Mouse (Mus musculus): ENCODE results near the gene Asb17. TPM values are rescaled to one million over a fixed set of nuclear protein-coding genes. Genes with fewer than 3 reads are reported as not detected.
A peak's percentile ranks its signal among the peaks of the same experiment; 100 is the strongest.
"Not testable (repeated sequence)": the region's sequence is repeated elsewhere in the genome, so short reads cannot be mapped to it uniquely, and the experiment has no call there.

The Asb17 gene
- polyA plus RNA-seq, 1 experiment from 2014 or later: 2.0 TPM

- Histone ChIP-seq H3K4me3 (no peak overlapping the region), H3K27ac (no peak overlapping the region), H3K27me3 (ENCODE audit: insufficient read depth, poor library complexity, severe bottlenecking) (peaks cover 14% of the 10 kb centered on the region), H3K36me3 (no peaks in the 10 kb centered on the region), H3K9me3 (no peaks in the 10 kb centered on the region), H3K4me1 (peaks cover 14% of the 10 kb centered on the region)
- DNase-seq (ENCODE audit: low spot score): peak; percentile 64
- 73% methylated on average over 3 of the region's 3 CpGs for WGBS
These were observed 7.7 kb upstream of the Asb17 start for GRCm38 (mm10) chr3:153836316-153836715.

DNA sequence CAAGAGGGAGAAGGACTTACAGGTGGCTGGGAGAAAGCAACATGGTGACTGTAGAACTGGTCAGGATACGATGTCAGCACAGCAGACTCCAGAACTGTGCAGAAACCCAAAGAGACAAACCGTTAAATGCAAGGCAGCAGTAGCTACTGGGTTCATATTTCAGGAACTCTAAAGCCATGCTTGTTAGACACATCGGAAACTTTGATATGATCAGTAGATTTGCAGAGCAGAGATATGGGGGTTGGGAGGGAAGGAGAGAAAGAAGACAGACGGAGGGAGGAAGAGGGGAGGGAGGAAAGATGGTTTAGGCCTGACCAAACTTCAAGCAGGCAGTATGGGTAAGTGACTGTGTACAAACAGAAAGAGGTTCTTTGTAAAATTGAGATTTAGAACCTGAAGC is 6.4 kb upstream of the Asb17 start:
- peaks cover 2% of the 10 kb centered on the region; the same call in 1 of the 2 replicates for H3K4me1 ChIP-seq
- no peak overlapping the region for H3K27ac ChIP-seq
- no peak for DNase-seq (ENCODE audit: low spot score)
- 68% methylated on average over 4 of the region's 4 CpGs for WGBS
- H3K36me3 ChIP-seq: no peaks in the 10 kb centered on the region
- no peak overlapping the region for H3K4me3 ChIP-seq
- H3K9me3 ChIP-seq: no peaks in the 10 kb centered on the region
- peaks cover 5% of the 10 kb centered on the region; the same call in 1 of the 2 replicates for H3K27me3 ChIP-seq (ENCODE audit: insufficient read depth, poor library complexity, severe bottlenecking)

DNA sequence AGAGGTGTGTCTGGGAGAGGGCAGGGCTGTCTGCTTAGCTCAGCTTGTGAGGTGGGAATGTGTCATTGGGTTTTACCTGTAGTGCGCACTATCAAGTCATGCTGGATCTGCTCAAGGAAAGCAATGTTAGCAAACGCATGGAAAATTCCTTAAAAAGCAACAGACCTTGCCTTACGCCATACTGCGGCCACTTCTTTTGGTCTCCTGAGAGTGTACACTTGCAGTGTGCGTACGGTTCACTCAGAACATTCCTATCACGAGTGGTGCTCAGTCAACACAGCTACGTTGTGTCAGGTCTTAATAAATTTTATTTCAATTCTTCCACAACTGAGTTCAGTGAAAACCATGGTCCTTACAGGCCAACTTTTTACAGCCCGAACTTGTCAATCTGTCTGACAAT is 748 bp downstream of the Asb17 start:
- Histone ChIP-seq H3K4me3 (no peak overlapping the region), H3K9me3 (no peaks in the 10 kb centered on the region), H3K36me3 (no peaks in the 10 kb centered on the region), H3K27ac (no peak overlapping the region), H3K4me1 (peaks cover 22% of the 10 kb centered on the region), H3K27me3 (ENCODE audit: insufficient read depth, poor library complexity, severe bottlenecking) (peaks cover 36% of the 10 kb centered on the region)
- no peak for DNase-seq (ENCODE audit: low spot score)
- 91% methylated on average over 9 of the region's 9 CpGs for WGBS

- DNase-seq (ENCODE audit: low spot score): no peak
- Histone ChIP-seq H3K27me3 (ENCODE audit: insufficient read depth, poor library complexity, severe bottlenecking) (peaks cover 40% of the 10 kb centered on the region), H3K4me3 (no peak overlapping the region), H3K4me1 (peaks cover 24% of the 10 kb centered on the region), H3K27ac (no peak overlapping the region), H3K36me3 (no peaks in the 10 kb centered on the region), H3K9me3 (no peaks in the 10 kb centered on the region)
- 72% methylated on average over 2 of the region's 2 CpGs for WGBS
These were observed 1.5 kb downstream of the Asb17 start for GRCm38 (mm10) chr3:153845500-153845899.

DNA sequence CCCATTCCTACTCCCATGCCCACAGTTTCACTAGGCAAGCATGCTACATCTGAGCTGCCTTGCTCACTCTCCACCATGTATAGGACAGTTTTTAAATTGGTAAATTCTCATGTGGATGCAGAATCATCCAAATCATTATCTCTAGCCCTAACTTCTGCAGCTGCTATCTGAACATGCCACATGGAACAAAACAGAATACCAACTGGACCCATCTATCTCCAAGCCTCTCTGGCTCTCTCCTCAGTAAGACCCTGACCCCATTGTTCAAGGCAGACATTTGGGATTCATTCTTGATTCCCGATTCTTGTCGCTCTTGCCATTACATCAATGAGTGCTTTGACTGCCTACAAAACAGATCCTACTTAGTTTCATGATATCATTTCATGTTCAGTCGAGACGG is 2.1 kb downstream of the Asb17 start:
- Histone ChIP-seq H3K9me3 (no peaks in the 10 kb centered on the region), H3K4me3 (no peak overlapping the region), H3K27ac (no peak overlapping the region), H3K4me1 (peaks cover 24% of the 10 kb centered on the region), H3K36me3 (no peaks in the 10 kb centered on the region), H3K27me3 (ENCODE audit: insufficient read depth, poor library complexity, severe bottlenecking) (peaks cover 44% of the 10 kb centered on the region)
- 88% methylated on average over 4 of the region's 4 CpGs for WGBS
- no peak for DNase-seq (ENCODE audit: low spot score)

DNA sequence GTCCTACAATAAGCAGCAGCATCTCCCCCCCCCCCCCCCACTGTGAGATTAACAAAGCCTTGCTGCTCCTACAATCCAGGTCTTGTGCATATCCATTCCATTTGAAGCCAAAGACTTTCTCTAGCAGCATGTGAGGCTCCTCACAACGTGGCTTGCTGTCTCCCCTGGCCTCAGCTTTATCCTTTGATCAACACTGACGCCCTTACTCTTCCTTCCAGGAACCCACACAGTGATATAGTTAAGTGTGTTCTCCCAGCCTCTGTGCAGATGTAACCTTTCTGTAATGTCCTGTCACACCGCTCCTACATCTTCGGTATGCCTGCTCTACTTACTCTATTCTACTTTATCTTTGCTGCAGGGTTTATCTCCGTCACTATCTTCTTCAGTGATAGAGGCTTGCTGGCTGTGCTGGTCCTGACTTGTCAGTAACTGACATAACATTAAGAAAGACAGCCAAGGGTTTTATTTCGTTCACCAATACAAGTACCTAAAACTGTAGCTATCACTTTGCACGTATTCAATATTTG is 3.3 kb downstream of the Asb17 start:
- Histone ChIP-seq H3K4me3 (no peak overlapping the region), H3K9me3 (no peaks in the 10 kb centered on the region), H3K27ac (0 out of 2 replicates have a peak overlapping the region, but pooled peaks have one; percentile 22), H3K4me1 (peaks cover 24% of the 10 kb centered on the region), H3K27me3 (ENCODE audit: insufficient read depth, poor library complexity, severe bottlenecking) (peaks cover 44% of the 10 kb centered on the region), H3K36me3 (no peaks in the 10 kb centered on the region)
- DNase-seq (ENCODE audit: low spot score): no peak
- 41% methylated on average over 7 of the region's 7 CpGs for WGBS

GRCm38 (mm10) chr3:153849368-153850015 is 5.5 kb downstream of the Asb17 start:
- 6% methylated on average over 5 of the region's 5 CpGs for WGBS
- H3K27ac ChIP-seq: 0 out of 2 replicates have a peak overlapping the region, but pooled peaks have one; percentile 43
- peaks cover 24% of the 10 kb centered on the region for H3K4me1 ChIP-seq
- H3K9me3 ChIP-seq: no peaks in the 10 kb centered on the region
- peak overlapping the region; percentile 24; the same call in 1 of the 2 replicates for H3K4me3 ChIP-seq
- DNase-seq (ENCODE audit: low spot score): peak; percentile 91
- H3K36me3 ChIP-seq: no peaks in the 10 kb centered on the region
- peaks cover 47% of the 10 kb centered on the region for H3K27me3 ChIP-seq (ENCODE audit: insufficient read depth, poor library complexity, severe bottlenecking)

DNA sequence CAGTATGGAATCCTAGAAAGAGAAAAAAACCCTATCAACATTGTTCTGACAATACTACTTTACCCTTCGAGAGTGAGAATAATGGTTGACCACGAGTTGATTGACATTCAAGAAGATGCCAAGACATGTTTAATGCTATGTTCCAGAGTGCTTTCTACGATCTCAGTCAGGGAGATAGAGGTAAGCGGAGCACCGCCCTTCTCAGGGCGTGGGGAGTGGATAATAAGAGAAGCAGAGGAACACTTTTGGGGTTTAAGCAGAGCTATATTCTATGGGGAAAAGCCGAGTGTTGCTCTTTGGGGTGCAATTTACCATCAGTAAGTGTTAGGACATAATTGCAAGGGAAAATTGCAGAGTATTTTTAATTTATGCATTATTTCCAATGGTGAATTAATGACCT is 6.8 kb downstream of the Asb17 start:
- Histone ChIP-seq H3K27ac (peak overlapping the region; percentile 43; the same call in 1 of the 2 replicates), H3K4me3 (no peak overlapping the region), H3K27me3 (ENCODE audit: insufficient read depth, poor library complexity, severe bottlenecking) (peaks cover 41% of the 10 kb centered on the region; the same call in 1 of the 2 replicates), H3K4me1 (peaks cover 24% of the 10 kb centered on the region), H3K9me3 (no peaks in the 10 kb centered on the region), H3K36me3 (no peaks in the 10 kb centered on the region)
- DNase-seq (ENCODE audit: low spot score): no peak
- WGBS: 77% methylated on average over 7 of the region's 7 CpGs

DNA sequence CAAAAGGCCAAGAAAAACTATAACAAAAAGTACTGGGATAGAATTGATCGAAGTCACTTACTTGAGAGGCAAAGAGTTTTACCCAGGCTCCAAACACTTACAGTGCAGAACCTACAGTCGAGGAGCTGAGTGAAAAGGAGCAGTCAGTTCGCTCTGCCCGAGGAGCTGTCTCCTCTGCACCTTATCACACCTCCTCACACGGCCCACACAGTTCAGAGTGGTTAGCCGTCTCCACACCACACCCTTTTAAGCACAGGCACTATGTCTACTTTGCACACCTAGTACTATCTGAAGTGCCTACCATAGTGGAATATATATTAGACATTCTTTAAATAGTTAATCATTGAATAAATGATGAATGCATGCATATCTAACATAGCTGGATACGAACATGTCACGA is 8.3 kb downstream of the Asb17 start:
- Histone ChIP-seq H3K4me1 (peaks cover 20% of the 10 kb centered on the region), H3K36me3 (no peaks in the 10 kb centered on the region), H3K4me3 (no peak overlapping the region), H3K27me3 (ENCODE audit: insufficient read depth, poor library complexity, severe bottlenecking) (peaks cover 37% of the 10 kb centered on the region; the same call in 1 of the 2 replicates), H3K27ac (peak overlapping the region; percentile 47; the same call in 1 of the 2 replicates), H3K9me3 (no peaks in the 10 kb centered on the region)
- DNase-seq (ENCODE audit: low spot score): peak; percentile 89
- WGBS: 43% methylated on average over 8 of the region's 8 CpGs

DNA sequence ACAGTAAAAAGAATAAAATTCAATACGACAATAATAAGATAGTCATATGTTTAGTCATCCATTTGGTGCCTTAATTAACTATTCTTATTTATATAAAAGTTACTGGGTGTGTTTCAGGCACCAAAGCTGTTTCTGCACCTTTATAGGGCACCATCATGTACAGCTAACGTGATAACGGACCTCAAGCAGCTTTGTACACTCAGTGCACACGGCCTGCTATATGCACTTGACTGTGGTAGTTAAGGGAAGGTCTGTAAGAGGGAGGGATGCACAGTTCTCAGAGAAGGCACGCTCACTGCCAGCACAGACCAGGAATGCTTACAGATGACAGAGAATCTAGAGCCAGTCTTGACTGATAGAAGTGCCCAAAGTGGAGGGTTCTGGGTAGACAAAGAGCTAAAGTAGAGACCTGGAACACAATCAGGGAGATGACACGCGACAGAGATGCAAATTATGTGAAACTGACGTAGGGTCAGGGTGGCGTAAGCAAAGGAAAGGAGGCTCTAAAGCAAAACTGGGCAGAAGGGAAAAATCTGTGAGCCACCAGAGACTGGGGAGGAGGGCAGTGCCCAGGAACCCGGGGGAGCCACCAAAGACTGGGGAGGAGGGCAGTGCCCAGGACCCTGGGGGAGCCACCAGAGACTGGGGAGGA is 14.5 kb downstream of the Asb17 start:
- H3K9me3 ChIP-seq: no peaks in the 10 kb centered on the region
- WGBS: 80% methylated on average over 10 of the region's 10 CpGs
- DNase-seq (ENCODE audit: low spot score): no peak
- no peak overlapping the region for H3K4me3 ChIP-seq
- H3K27me3 ChIP-seq (ENCODE audit: insufficient read depth, poor library complexity, severe bottlenecking): peaks cover 41% of the 10 kb centered on the region; the same call in 1 of the 2 replicates
- no peaks in the 10 kb centered on the region for H3K36me3 ChIP-seq
- H3K4me1 ChIP-seq: no peaks in the 10 kb centered on the region
- H3K27ac ChIP-seq: no peak overlapping the region

GRCm38 (mm10) chr3:153860392-153860791 is 16.4 kb downstream of the Asb17 start:
- H3K4me1 ChIP-seq; H3K4me3 ChIP-seq; H3K36me3 ChIP-seq; H3K27ac ChIP-seq; H3K9me3 ChIP-seq; DNase-seq (ENCODE audit: low spot score): not testable (repeated sequence)
- 70% methylated on average over 8 of the region's 8 CpGs for WGBS
- peaks cover 24% of the 10 kb centered on the region; the same call in 1 of the 2 replicates for H3K27me3 ChIP-seq (ENCODE audit: insufficient read depth, poor library complexity, severe bottlenecking)

DNA sequence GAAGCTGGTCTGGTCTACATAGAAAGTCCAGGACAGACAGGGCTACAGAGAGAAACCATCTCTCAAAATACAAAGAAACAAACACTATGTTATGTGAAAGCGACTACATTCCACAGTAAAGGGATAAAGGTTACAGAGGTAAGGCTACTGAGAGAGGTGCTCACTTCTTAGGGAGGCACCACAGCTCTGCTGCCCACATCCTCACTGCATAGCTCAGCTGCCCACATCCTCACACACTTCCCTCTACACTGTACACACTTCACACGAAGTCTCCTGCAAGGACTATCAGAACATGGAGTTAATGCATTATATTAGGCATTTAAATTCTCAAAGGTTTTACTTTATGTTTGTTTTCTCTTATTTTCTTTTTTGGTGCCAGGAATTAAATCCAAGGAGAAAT is 19.8 kb downstream of the Asb17 start:
- Histone ChIP-seq H3K27ac (no peak overlapping the region), H3K4me1 (no peaks in the 10 kb centered on the region), H3K4me3 (no peak overlapping the region), H3K36me3 (no peaks in the 10 kb centered on the region), H3K27me3 (ENCODE audit: insufficient read depth, poor library complexity, severe bottlenecking) (peaks cover 16% of the 10 kb centered on the region; the same call in 1 of the 2 replicates), H3K9me3 (no peaks in the 10 kb centered on the region)
- DNase-seq (ENCODE audit: low spot score): no peak
- 71% methylated on average over 2 of the region's 2 CpGs for WGBS
